Mouse (Mus musculus) hindbrain, embryonic 10.5 days (tissue): ENCODE measurements around the gene Smc3. TPM values are rescaled to one million over a fixed set of nuclear protein-coding genes. Genes with fewer than 3 reads are reported as not detected.
A peak's percentile ranks its signal among the peaks of the same experiment; 100 is the strongest.
"Not testable (repeated sequence)": the region's sequence is repeated elsewhere in the genome, so short reads cannot be mapped to it uniquely, and the experiment has no call there.

Experiments
- DNase-seq: peaks from one replicate; pipeline ENCODE4 v3.0.0-alpha.2; 2017; ENCODE audit warnings: low spot score
- H3K27ac ChIP-seq: fragments of 300-500 bp; sonication (generic); 2 replicates; pipeline ENCODE4 v1.5.1; 2016; ENCODE audit warnings: mild to moderate bottlenecking, moderate library complexity
- H3K27me3 ChIP-seq: fragments of 300-500 bp; sonication (generic); 2 replicates; pipeline ENCODE4 v1.6.1; 2016; ENCODE audit warnings: mild to moderate bottlenecking; ENCODE audit not compliant: poor library complexity, insufficient read depth, severe bottlenecking
- H3K36me3 ChIP-seq: fragments of 300-500 bp; sonication (generic); 2 replicates; pipeline ENCODE4 v1.6.1; 2016; ENCODE audit warnings: mild to moderate bottlenecking, moderate library complexity
- H3K4me1 ChIP-seq: fragments of 300-500 bp; sonication (generic); replicated peaks from 2 replicates; pipeline ENCODE4 v1.6.1; 2016; ENCODE audit warnings: mild to moderate bottlenecking
- H3K4me3 ChIP-seq: fragments of 300-500 bp; sonication (generic); 2 replicates; pipeline ENCODE4 v1.5.1; 2016; ENCODE audit warnings: mild to moderate bottlenecking, moderate library complexity
- H3K9me3 ChIP-seq: fragments of 300-500 bp; sonication (generic); 2 replicates; pipeline ENCODE4 v1.6.1; 2016; ENCODE audit warnings: mild to moderate bottlenecking, moderate library complexity
- WGBS: fragments of 180-500 bp; shearing (Covaris S2); methylation state at CpG from one replicate; pipeline ENCODE4 v1.1.7; 2016; 5-methylcytosine and 5-hydroxymethylcytosine counted together
- polyA plus RNA-seq: library from polyadenylated mRNA; unstranded; fragments of >200 nt; fragmentation: Nextera tagmentation; extraction: Ambion mirVana; gene quantifications from 2 replicates; pipeline ENCODE4 v1.2.1, GENCODE M21; 2016

Smc3 gene
- polyA plus RNA-seq, 1 experiment from 2014 or later = 42.4 TPM

DNA sequence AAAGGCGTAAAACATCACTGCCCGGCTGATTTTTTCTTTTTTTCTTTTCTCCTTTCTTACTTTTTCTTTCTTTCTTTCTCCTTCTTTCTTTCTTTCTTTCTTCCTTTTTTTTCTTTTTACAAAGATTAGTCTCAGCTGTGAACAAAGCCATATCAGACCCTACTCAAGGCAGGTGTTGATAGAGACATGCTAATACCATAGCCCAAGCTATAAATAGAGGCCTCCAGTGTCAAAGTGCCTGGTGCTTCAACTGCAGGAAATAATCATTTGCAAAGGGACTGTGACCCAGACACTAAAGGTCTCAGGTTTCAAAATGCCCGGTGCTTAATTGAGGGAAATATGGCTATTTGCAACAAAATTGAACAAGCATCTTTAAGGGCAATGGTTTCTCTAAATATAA, 31.6 kb upstream of the Smc3 start:
- WGBS = 80% methylated on average over 3 of the region's 3 CpGs
- DNase-seq = no peak
- Histone ChIP-seq H3K4me3 (no peak overlapping the region), H3K4me1 (peaks cover 5% of the 10 kb centered on the region; the same call in 1 of the 2 replicates), H3K36me3 (no peaks in the 10 kb centered on the region), H3K9me3 (no peaks in the 10 kb centered on the region), H3K27me3 (no peaks in the 10 kb centered on the region), H3K27ac (no peak overlapping the region)

DNA sequence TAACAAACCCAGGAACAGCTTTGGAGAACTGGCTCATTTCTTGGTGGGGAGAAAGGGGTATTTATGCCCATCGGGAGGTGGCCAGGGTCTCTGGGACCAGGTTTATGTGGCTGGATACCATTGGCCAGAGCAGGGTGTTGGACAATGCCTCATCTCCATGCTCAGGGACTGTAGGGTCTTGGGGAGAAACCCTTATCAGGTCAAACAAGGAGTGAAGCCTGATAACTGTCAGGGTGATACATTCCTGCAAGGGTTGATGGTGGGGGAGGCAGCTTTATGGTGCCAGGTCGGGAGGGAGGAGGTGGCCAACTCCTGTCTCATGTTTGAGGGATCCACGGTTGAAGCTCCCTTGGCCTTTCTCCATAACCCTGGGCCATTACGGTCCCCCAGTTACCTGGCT, 29.1 kb upstream of the Smc3 start:
- H3K36me3 ChIP-seq = no peaks in the 10 kb centered on the region
- no peak for DNase-seq
- peaks cover 10% of the 10 kb centered on the region; the same call in 1 of the 2 replicates for H3K4me1 ChIP-seq
- 93% methylated on average over 4 of the region's 4 CpGs for WGBS
- H3K4me3 ChIP-seq = no peak overlapping the region
- H3K27ac ChIP-seq = no peak overlapping the region
- no peaks in the 10 kb centered on the region for H3K27me3 ChIP-seq
- H3K9me3 ChIP-seq = no peaks in the 10 kb centered on the region

DNA sequence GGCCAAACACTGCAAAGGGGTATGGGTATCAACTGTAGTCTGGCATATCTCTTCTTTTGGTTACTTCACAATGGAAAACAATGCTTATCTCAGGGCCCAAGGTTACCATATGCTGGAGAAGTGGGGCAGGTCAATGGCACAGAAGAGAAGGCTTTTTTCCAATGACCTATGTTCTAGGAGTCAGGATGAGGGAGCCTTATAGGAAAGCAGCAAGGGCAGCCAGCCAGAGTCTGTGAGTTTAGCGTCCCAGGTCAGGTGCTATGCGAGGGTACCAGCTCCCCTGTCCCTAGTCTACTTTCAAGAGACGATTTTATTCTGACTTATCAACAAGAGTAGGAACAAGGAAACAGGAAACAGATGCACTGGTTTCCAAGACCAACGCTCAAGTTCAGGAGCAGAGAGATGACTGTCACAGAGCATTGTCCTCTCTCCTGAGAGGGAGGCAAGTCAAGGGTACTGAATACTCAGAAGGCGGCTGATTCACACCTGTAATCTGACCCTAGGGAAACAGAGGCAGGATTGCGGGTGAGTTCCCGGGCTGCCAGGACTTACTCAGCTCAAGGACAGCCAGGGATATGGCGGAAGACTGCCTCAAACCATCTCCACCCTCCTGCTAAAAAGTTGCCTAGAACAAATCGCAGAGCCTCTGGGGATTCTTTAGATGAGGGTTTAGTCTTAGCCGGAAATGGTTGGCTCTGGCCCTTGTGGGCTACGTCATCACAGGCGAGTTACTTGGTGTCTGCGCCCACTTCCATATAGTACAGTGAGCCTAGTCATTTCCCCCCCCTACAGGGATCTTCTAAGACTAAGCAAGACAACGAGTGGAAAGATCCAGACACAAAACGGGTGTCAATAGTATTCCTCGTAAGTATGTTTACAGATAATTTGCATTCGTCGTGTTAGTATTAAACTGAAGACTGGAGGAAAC, 28.4 kb upstream of the Smc3 start:
- Histone ChIP-seq H3K36me3 (no peaks in the 10 kb centered on the region), H3K27ac (no peak overlapping the region), H3K27me3 (no peaks in the 10 kb centered on the region), H3K4me1 (peaks cover 10% of the 10 kb centered on the region; the same call in 1 of the 2 replicates), H3K4me3 (no peak overlapping the region), H3K9me3 (no peaks in the 10 kb centered on the region)
- WGBS = 81% methylated on average over 18 of the region's 18 CpGs
- no peak for DNase-seq

DNA sequence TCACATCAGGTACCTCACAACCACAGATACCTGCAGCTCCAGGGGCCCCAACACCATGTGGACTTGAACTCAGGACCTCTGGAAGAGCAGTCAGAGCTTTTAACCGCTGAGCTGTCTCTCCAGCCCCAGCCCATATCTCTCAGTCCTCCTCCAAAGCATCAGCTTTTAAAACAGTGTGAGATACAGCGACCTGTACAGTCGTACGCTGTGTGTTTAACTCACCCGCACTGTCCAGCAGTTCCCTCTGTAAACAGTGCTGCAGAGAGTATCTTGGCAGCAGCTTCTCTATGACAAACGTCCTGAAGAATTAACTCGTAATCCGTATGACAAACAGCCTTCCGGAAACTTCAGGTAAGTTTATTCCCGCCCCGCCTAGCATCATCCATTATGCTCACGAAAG, 27.6 kb upstream of the Smc3 start:
- WGBS = 94% methylated on average over 12 of the region's 12 CpGs
- H3K4me3 ChIP-seq = no peak overlapping the region
- H3K4me1 ChIP-seq = peaks cover 10% of the 10 kb centered on the region; the same call in 1 of the 2 replicates
- no peak overlapping the region for H3K27ac ChIP-seq
- DNase-seq = no peak
- no peaks in the 10 kb centered on the region for H3K36me3 ChIP-seq
- no peaks in the 10 kb centered on the region for H3K27me3 ChIP-seq
- no peaks in the 10 kb centered on the region for H3K9me3 ChIP-seq

DNA sequence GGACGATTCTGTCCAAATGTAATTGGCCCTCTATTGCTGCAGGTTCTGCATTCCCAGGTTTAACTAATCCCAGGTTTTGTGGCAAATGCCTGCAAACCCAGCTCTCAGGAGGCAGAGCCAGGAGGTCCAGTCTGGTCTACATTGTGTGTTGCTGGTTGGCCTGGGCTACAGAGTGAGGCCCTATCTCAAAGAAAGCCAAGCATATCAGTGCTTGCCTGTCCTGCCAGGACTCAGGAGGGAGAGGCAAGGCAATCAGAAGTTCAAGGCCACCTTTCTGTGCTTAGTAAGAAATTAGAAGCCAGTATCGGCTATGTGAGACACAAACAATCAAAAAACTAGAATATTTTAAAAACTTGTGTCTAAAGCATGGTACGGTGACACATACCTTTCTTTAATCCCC, 27.0 kb upstream of the Smc3 start:
- H3K4me3 ChIP-seq = no peak overlapping the region
- H3K9me3 ChIP-seq = no peaks in the 10 kb centered on the region
- H3K27ac ChIP-seq = no peak overlapping the region
- 87% methylated on average over 3 of the region's 3 CpGs for WGBS
- no peak for DNase-seq
- no peaks in the 10 kb centered on the region for H3K36me3 ChIP-seq
- H3K4me1 ChIP-seq = 0 out of 2 replicates have a peak, but pooled peaks cover 4% of the 10 kb centered on the region
- no peaks in the 10 kb centered on the region for H3K27me3 ChIP-seq

DNA sequence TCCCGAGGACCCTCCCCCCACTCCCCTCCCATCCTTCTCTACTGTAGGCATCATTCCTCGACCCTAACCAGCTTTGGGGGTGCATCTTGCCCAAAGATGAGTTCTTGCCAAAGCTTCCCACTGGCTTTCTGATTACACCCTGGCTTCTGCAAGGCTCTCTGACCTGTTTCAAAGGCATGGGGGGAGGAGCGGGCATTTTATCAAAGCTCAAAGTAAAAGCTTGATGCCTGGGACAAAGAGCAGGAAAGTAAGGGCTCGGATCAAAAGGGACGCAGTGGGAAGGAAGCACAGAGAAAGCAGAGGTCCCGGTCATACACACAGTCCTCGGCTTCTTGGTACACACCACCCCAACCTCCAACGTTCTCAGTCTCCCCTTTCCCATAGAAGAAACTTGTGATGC, 26.1 kb upstream of the Smc3 start:
- H3K4me3 ChIP-seq = no peak overlapping the region
- WGBS = 49% methylated on average over 8 of the region's 8 CpGs
- H3K27ac ChIP-seq = no peak overlapping the region
- 0 out of 2 replicates have a peak, but pooled peaks cover 4% of the 10 kb centered on the region for H3K4me1 ChIP-seq
- H3K9me3 ChIP-seq = no peaks in the 10 kb centered on the region
- H3K36me3 ChIP-seq = no peaks in the 10 kb centered on the region
- no peak for DNase-seq
- no peaks in the 10 kb centered on the region for H3K27me3 ChIP-seq

DNA sequence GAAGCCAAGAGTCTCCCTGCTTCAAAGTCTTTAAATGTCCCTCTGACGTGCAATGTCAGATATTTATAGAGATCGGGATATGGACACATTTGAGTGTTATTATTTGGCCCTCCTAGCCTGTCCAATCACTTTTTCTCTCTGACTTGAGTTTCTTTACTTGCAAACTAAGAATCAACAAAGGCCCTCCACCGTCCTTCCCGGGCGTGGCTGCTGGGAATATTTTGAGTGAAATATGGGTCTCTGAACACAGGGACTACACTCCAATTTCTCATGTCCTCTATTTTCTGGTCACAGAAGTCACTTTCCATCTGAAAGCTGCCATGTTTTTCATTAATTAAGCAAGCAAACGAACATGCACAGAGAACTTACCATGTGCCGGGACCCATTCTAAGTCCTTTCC, 25.7 kb upstream of the Smc3 start:
- WGBS = 88% methylated on average over 7 of the region's 7 CpGs

DNA sequence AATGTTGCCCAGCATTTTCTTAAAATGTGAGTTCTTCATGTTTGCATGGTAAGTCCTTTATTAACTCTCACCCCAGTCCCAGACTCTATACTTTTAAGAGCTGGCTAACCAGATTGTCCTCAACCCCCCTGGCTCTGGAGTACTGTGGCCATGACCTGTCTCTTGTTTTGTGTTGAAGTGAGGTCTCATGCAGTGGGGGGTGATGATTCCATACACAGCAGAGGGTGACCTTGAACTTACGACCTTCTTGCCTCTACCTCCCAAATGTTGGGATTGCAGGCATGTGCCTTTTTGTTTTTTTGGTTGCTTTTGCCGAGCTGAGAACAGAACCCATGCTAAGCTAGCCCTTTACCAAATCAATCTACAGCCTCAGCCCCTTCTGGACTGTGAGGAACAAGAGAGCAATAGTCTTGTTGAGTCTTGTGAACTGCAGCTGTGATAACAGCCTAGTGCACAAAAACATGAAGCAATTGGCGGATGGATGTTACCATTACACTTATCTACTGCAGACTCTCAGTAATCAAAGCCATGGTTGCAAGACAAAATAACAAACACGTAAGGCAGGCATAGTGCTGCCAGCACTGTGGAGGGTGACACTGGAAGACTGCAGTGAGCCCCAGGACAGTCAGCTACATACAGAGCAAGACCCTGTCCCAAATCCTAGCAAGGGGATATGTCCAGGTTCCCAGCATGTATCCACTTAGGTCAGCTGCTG, 24.7 kb upstream of the Smc3 start:
- Histone ChIP-seq H3K4me3 (no peak overlapping the region), H3K36me3 (no peaks in the 10 kb centered on the region), H3K4me1 (0 out of 2 replicates have a peak, but pooled peaks cover 4% of the 10 kb centered on the region), H3K9me3 (no peaks in the 10 kb centered on the region), H3K27ac (no peak overlapping the region), H3K27me3 (no peaks in the 10 kb centered on the region)
- no peak for DNase-seq
- 73% methylated on average over 4 of the region's 4 CpGs for WGBS

More for the DNA sequence above, 25.7 kb upstream of the Smc3 start:
- Histone ChIP-seq H3K27ac (no peak overlapping the region), H3K36me3 (no peaks in the 10 kb centered on the region), H3K27me3 (no peaks in the 10 kb centered on the region), H3K9me3 (no peaks in the 10 kb centered on the region), H3K4me1 (0 out of 2 replicates have a peak, but pooled peaks cover 4% of the 10 kb centered on the region), H3K4me3 (no peak overlapping the region)
- no peak for DNase-seq

DNA sequence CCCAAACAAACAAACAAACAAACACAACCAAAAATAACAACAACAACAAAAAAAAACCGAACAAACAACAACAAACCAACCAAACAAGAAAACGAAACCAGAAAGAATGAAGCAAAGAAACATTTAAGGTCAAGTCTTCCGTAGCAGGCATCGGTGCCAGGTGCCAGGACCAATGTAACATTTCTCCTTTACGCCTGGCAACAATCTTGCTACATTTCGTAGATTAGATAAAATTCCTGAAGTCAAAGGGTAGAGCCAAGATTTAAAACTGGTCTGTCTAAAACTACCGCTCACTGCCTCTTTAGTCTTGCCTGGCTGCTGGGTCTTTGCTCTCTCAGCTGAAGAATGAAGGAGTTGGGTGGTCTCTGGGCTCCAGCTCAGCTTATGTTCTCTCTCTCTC, 24.1 kb upstream of the Smc3 start:
- Histone ChIP-seq H3K4me1 (0 out of 2 replicates have a peak, but pooled peaks cover 4% of the 10 kb centered on the region), H3K4me3 (no peak overlapping the region), H3K9me3 (no peaks in the 10 kb centered on the region), H3K27me3 (no peaks in the 10 kb centered on the region), H3K36me3 (no peaks in the 10 kb centered on the region), H3K27ac (no peak overlapping the region)
- DNase-seq = no peak
- WGBS = 90% methylated on average over 7 of the region's 7 CpGs

DNA sequence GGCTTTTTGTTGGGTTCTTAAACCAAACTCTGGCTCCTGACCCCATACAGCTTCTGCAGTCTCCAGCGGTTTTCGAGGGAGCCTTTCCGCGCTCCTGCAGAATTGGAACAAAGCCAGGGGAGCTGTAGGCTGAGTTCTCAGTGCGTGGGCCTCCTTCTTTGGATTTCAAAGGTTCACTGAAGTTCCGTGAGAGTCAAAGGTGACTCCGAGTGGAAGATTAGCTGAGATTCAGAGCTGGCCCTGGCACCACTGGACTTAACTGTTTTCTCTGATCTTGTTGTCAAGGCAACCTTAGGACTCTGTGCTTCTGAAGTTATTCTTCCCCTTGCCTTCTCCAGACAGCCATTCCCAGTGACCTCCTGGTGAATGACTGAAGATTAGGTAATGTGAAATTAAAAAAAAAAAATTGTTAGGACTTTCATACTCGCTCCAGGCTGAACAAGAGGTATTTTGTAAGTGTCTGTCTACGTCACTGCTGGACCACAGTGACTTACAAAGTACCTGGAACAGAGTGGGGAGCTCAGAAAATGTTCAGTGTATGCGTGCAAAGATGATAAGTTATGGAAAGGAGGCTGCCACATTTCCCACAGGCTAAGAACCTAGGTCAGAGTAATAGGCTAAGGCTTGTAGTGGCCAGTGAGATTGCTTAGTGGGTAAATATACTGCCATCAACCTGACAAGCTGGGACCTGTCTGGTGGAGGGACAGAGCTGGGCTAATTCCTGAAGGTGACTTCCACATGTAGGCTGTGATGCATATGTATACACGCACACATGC, 23.0 kb upstream of the Smc3 start:
- no peak for DNase-seq
- 0 out of 2 replicates have a peak, but pooled peaks cover 4% of the 10 kb centered on the region for H3K4me1 ChIP-seq
- WGBS = 64% methylated on average over 11 of the region's 11 CpGs
- no peak overlapping the region for H3K27ac ChIP-seq
- no peaks in the 10 kb centered on the region for H3K9me3 ChIP-seq
- H3K4me3 ChIP-seq = no peak overlapping the region
- no peaks in the 10 kb centered on the region for H3K36me3 ChIP-seq
- H3K27me3 ChIP-seq = no peaks in the 10 kb centered on the region

DNA sequence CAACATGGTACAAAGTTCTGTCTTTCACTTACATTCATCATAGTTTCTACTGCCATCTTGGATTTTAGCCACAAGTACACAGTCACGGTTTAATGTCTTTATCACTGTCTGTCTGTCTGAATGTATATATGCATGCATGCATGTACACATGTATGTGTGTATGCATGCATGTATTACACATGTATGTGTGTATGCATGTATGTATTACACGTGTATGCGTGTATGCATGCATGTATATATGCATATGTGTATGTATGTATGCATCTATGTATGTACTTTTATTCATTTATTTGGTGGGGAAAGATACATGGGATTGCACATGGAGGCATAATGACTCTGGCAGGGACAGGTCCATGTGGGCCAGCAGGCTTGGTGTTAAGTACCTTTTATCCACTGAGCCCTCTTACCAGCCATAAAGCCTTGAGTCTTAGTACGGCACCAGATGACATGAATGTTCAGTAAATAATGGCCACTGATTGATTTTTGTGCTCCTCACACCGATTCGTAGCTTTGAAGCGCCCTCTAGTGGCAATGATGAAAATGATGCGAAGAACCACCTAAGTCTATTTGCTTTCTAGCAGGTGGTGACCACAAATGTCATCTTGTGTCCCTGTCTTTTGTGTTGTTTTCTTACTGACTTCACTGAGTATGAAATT, 21.5 kb upstream of the Smc3 start:
- no peak overlapping the region for H3K27ac ChIP-seq
- DNase-seq = peak; percentile 67
- H3K4me1 ChIP-seq = 0 out of 2 replicates have a peak, but pooled peaks cover 4% of the 10 kb centered on the region
- H3K27me3 ChIP-seq = no peaks in the 10 kb centered on the region
- H3K36me3 ChIP-seq = no peaks in the 10 kb centered on the region
- peaks cover under 1% of the 10 kb centered on the region; the same call in 1 of the 2 replicates for H3K9me3 ChIP-seq
- H3K4me3 ChIP-seq = no peak overlapping the region
- 16% methylated on average over 8 of the region's 8 CpGs for WGBS

DNA sequence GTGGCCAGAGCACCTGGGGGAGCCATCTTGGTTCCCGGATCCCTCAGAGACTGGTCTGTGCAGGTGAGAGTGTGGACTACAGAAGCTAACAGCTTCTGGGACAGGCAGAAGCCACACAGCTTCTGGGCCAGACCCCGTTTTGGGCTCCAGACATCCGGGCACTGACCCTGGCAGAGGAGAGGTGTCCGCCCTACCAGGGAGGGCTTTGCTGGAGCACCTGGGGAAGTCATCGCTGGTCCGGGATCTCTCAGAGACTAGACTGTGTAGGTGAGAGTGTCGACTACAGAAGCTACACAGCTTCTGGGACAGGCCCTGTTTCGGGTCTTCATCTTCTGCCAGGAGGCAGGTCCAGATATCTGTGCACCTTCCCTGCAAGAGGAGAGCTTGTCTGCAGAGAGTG, 19.9 kb upstream of the Smc3 start:
- not testable (repeated sequence) for H3K4me1 ChIP-seq, H3K4me3 ChIP-seq, H3K36me3 ChIP-seq, H3K27ac ChIP-seq, DNase-seq, H3K27me3 ChIP-seq
- WGBS = 92% methylated on average over 8 of the region's 8 CpGs
- H3K9me3 ChIP-seq = peaks cover 16% of the 10 kb centered on the region
